Mouse (Mus musculus): ENCODE results near the gene Gm45208. TPM values are rescaled to one million over a fixed set of nuclear protein-coding genes. Genes with fewer than 3 reads are reported as not detected.
A peak's percentile ranks its signal among the peaks of the same experiment; 100 is the strongest.

Gm45208 gene
- polyA plus RNA-seq, 1 experiment from 2014 or later = 0.44 TPM

DNA sequence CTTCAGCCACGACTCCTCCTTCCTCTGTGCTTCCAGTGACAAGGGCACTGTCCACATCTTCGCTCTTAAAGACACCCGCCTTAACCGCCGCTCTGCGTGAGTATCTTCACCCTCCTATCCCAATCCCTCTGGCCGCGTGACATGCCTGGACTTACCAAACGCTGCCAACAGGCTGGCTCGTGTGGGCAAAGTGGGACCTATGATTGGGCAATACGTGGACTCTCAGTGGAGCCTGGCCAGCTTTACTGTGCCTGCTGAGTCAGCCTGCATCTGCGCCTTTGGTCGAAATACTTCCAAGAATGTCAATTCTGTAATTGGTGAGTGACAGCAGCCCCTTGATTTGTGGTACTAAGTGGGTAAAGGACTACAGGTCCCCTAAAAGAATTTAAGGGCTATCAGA, 5.1 kb downstream of the Gm45208 start:
- no peak overlapping the region for H3K4me3 ChIP-seq (replicated peaks)
- 89% methylated on average over 13 of the region's 13 CpGs for WGBS
- H3K4me2 ChIP-seq (replicated peaks) = no peak overlapping the region
- H3K9ac ChIP-seq = no peak overlapping the region
- no peak for ATAC-seq (ENCODE audit: insufficient number of reproducible peaks, low FRiP score, low TSS enrichment, low read depth)
- 0 out of 2 replicates have a peak, but pooled peaks cover 4% of the 10 kb centered on the region for H3K4me1 ChIP-seq
- H3K27me3 ChIP-seq = no peaks in the 10 kb centered on the region
- no peaks in the 10 kb centered on the region for H3K9me3 ChIP-seq (replicated peaks)
- 0 out of 2 replicates have a peak, but pooled peaks cover 9% of the 10 kb centered on the region for H3K36me3 ChIP-seq
- no peak overlapping the region for H3K27ac ChIP-seq (replicated peaks)

DNA sequence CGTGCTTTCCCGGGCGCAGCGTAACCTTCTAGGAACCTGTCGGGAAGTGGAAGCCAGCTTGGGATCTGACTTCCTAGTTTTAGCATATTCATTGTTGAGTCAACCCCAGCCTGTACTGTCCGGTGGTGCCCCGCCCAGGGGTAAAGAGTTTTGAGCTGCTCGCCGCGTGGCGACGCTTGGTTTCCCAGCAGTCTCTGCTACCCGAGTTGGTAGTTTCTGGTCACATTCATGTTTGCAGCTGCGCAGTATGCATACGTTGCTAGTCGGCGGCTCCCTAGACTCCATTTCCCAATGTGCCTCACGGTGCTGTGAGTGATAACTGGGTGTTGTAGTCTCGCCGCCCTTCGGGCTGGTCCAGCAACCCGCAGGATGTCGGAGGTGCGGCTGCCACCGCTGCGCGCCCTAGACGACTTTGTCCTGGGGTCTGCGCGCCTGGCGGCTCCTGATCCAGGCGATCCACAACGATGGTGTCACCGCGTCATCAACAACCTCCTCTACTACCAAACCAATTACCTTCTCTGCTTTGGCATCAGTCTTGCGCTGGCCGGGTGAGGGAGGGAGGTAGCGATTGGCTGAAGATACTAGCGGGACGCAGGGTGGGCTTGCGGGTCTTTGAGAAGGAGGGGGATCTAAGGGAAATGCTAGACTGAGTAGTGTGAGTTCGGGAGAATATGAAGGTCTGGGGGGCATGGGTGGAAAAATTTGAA, 6.3 kb downstream of the Gm45208 start, which contains the start of gene Praf2:
Praf2 (plus strand) TSS at position 225 of the 707 bp plus-strand sequence.
- Histone ChIP-seq H3K9ac (0 out of 2 replicates have a peak within 1 kb of the TSS, but pooled peaks have one; percentile 12), H3K27me3 (no peaks in the 10 kb centered on the region), H3K4me1 (0 out of 2 replicates have a peak, but pooled peaks cover 4% of the 10 kb centered on the region), H3K4me3 (replicated peaks) (peak within 1 kb of the TSS; percentile 51), H3K27ac (replicated peaks) (peak within 1 kb of the TSS; percentile 60), H3K9me3 (replicated peaks) (no peaks in the 10 kb centered on the region), H3K4me2 (replicated peaks) (peak within 1 kb of the TSS; percentile 47), H3K36me3 (0 out of 2 replicates have a peak, but pooled peaks cover 9% of the 10 kb centered on the region)
- ATAC-seq (ENCODE audit: insufficient number of reproducible peaks, low FRiP score, low TSS enrichment, low read depth) = peak; percentile 95
- WGBS = 15% methylated on average over 42 of the region's 42 CpGs

DNA sequence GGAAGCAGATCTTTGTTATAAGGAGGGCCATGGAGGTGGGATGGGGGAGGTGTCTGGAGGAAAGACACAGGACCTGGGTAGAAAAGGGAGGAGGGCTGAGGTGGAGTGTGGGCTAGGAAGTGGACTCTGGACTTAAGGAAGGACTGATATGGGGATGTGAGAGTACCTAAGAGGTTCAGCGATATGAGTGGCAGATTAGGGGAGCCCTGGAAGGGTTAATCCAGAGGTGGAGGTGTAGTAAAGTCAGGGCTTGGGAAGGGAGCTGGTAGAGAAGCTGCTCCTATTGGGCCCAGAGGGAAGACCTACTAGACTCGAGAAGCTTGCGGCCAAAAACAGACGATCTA, 6.8 kb downstream of the Gm45208 start:
- 32% methylated on average over 4 of the region's 4 CpGs for WGBS
- 0 out of 2 replicates have a peak, but pooled peaks cover 9% of the 10 kb centered on the region for H3K36me3 ChIP-seq
- peak overlapping the region; percentile 51 for H3K4me3 ChIP-seq (replicated peaks)
- H3K4me1 ChIP-seq = 0 out of 2 replicates have a peak, but pooled peaks cover 4% of the 10 kb centered on the region
- no peak for ATAC-seq (ENCODE audit: insufficient number of reproducible peaks, low FRiP score, low TSS enrichment, low read depth)
- H3K27ac ChIP-seq (replicated peaks) = no peak overlapping the region
- H3K9ac ChIP-seq = 0 out of 2 replicates have a peak overlapping the region, but pooled peaks have one; percentile 12
- H3K4me2 ChIP-seq (replicated peaks) = peak overlapping the region; percentile 47
- no peaks in the 10 kb centered on the region for H3K27me3 ChIP-seq
- H3K9me3 ChIP-seq (replicated peaks) = no peaks in the 10 kb centered on the region

DNA sequence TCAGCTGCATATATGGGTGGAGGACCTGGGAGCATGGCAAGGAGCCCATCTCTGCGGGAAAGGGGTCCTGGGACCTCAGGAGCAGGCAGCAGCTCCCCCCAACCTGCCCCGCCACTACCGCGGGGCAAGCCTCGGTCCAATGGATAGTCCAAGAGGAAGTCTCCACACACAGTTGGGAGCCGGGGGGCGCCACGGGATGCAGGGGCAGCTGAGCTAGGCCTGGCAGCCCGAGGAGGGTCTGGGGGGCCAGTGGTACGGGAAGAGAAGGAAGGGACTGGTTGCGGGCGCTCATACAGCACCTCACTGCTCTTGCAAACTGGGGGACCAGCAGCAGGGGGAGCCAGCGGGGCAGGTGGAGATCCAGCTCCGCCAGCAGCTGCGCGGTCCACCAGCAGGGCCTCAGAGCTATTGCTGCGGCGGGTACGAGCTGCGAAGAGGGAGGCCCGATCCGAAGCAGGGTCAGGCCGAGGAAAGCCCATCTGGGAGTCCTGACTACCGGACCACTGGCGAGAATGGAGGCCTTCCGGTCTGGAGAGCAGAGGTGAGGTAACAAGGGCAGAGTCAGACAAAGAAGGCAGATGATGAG, 11.6 kb downstream of the Gm45208 start:
- no peaks in the 10 kb centered on the region for H3K27me3 ChIP-seq
- H3K9me3 ChIP-seq (replicated peaks) = no peaks in the 10 kb centered on the region
- no peak for ATAC-seq (ENCODE audit: insufficient number of reproducible peaks, low FRiP score, low TSS enrichment, low read depth)
- H3K9ac ChIP-seq = no peak overlapping the region
- no peak overlapping the region for H3K27ac ChIP-seq (replicated peaks)
- H3K4me3 ChIP-seq (replicated peaks) = no peak overlapping the region
- no peak overlapping the region for H3K4me2 ChIP-seq (replicated peaks)
- H3K36me3 ChIP-seq = 0 out of 2 replicates have a peak, but pooled peaks cover 3% of the 10 kb centered on the region
- H3K4me1 ChIP-seq = 0 out of 2 replicates have a peak, but pooled peaks cover 4% of the 10 kb centered on the region
- 32% methylated on average over 26 of the region's 26 CpGs for WGBS

DNA sequence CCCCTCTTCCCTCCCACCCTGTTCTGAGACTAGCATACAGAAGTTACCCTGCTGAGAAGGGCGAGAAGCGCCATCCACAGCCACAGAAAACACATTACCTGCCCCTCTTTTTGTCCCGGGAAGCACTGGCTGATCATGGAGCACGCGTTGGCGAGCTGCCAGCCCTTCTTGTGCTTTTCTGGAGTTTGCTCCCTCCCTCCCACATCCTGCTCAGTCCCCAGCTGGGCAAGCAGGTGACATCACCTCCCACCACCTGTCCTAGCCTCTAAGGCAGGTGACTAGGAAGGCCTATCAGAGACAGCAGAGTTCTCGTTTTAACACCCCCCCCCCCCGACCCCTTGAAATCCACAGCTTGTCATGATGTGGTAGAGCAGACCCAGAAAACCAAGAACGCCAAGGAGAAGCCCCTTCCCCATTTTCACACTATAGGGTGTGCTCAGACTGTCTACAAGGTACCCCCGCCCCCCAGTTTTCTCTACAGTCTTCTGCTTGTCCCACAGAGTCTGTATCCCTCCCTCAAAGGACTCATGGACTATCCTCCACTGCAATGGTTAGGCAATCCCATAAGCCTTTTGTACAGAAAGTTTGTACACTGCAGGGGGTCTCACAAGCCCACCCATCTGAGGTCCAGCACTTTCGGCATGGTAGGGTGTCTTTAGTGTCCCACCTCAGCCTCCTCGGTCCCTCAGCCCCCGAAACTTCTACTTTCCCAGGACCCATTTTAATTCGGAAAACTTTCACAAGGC, 17.5 kb downstream of the Gm45208 start:
- Histone ChIP-seq H3K36me3 (0 out of 2 replicates have a peak, but pooled peaks cover 3% of the 10 kb centered on the region), H3K4me2 (replicated peaks) (no peak overlapping the region), H3K27ac (replicated peaks) (peak overlapping the region; percentile 71; the same call in 1 of the 2 replicates), H3K9ac (no peak overlapping the region), H3K27me3 (no peaks in the 10 kb centered on the region), H3K9me3 (replicated peaks) (no peaks in the 10 kb centered on the region), H3K4me1 (no peaks in the 10 kb centered on the region), H3K4me3 (replicated peaks) (no peak overlapping the region)
- WGBS = 57% methylated on average over 14 of the region's 14 CpGs
- ATAC-seq (ENCODE audit: insufficient number of reproducible peaks, low FRiP score, low TSS enrichment, low read depth) = 0 out of 2 replicates have a peak, but pooled peaks have one; percentile 56

DNA sequence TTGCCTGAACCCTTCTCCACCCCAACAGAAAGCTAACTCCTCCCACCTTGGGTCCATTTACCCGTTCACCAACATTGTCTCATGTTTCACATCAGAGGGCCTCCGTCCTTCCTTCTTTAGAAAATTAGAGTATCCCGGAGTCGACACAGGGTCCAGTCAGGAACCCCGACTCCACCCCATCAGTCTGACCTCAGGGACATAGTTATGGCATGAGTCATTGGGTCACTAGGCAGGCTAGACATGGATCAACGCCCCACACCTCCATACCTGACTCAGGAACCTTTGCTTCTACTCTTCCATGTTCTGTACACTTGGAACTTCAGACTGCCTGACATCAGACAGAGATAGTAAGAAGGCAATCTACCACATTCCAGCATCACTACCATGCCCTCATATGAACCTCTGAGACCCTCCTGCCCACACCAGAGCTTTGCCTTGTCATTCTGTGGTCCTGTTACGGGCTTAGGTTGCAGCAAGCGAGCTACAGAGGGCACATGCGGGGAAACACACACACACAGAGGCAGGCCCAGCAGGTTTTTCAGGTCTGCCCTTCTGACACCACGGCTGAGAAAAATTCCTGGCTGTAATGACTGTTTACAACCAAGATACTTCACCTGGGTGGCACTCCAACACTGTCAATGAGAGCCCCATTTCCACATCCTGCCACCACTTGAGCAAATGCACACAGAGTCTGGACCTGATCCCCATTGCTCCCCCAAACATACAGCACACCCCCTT, 18.2 kb downstream of the Gm45208 start:
- peak overlapping the region; percentile 71 for H3K27ac ChIP-seq (replicated peaks)
- H3K36me3 ChIP-seq = 0 out of 2 replicates have a peak, but pooled peaks cover 3% of the 10 kb centered on the region
- no peak for ATAC-seq (ENCODE audit: insufficient number of reproducible peaks, low FRiP score, low TSS enrichment, low read depth)
- WGBS = 50% methylated on average over 10 of the region's 10 CpGs
- no peak overlapping the region for H3K4me2 ChIP-seq (replicated peaks)
- no peaks in the 10 kb centered on the region for H3K9me3 ChIP-seq (replicated peaks)
- H3K9ac ChIP-seq = no peak overlapping the region
- no peaks in the 10 kb centered on the region for H3K4me1 ChIP-seq
- no peak overlapping the region for H3K4me3 ChIP-seq (replicated peaks)
- no peaks in the 10 kb centered on the region for H3K27me3 ChIP-seq

DNA sequence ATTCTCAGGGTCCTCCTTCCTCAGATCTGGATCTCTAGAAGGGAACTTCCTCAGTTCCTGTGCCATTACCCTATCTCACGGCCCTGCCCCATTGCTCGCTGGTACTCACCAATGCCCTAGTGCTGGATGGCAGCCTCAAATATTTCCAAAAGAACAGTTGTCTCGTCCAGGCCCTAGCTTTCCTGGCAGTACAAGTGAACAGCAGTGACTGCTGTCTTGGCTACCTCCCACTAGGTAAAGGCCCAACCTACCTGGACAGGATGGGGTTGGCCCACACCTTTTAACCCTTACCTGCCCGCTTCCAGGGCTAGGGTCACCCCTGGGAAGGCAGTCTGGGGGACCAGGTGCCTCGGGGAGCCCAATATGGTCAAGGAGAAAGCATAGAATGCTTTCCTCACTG, 19.1 kb downstream of the Gm45208 start:
- Histone ChIP-seq H3K27ac (replicated peaks) (0 out of 2 replicates have a peak overlapping the region, but pooled peaks have one; percentile 48), H3K4me3 (replicated peaks) (0 out of 2 replicates have a peak overlapping the region, but pooled peaks have one; percentile 3), H3K27me3 (no peaks in the 10 kb centered on the region), H3K9ac (no peak overlapping the region), H3K9me3 (replicated peaks) (no peaks in the 10 kb centered on the region), H3K36me3 (0 out of 2 replicates have a peak, but pooled peaks cover 1% of the 10 kb centered on the region), H3K4me1 (no peaks in the 10 kb centered on the region), H3K4me2 (replicated peaks) (no peak overlapping the region)
- WGBS = 48% methylated on average over 5 of the region's 5 CpGs
- ATAC-seq (ENCODE audit: insufficient number of reproducible peaks, low FRiP score, low TSS enrichment, low read depth) = no peak

DNA sequence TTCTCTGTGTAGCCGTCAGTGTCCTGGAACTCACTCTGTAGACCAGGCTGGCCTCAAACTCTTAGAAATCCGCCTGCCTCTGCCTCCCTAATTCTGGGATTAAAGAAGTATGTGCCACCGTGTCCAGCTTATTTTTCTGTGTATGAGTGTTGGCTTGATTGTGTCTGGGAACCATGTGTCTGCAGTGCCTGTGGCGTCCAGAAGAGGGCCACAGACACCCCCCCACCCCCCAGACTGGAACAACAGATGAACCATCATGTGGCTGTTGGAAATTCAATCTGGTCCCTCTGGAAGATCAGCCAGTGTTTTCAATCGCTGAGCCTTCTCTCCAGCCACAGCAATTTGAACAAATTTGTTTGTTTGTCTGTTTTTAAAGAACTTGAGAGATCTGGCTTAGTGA, 21.4 kb downstream of the Gm45208 start:
- no peaks in the 10 kb centered on the region for H3K27me3 ChIP-seq
- H3K4me1 ChIP-seq = no peaks in the 10 kb centered on the region
- no peak for ATAC-seq (ENCODE audit: insufficient number of reproducible peaks, low FRiP score, low TSS enrichment, low read depth)
- H3K36me3 ChIP-seq = no peaks in the 10 kb centered on the region
- H3K9ac ChIP-seq = no peak overlapping the region
- H3K27ac ChIP-seq (replicated peaks) = no peak overlapping the region
- H3K4me2 ChIP-seq (replicated peaks) = no peak overlapping the region
- H3K4me3 ChIP-seq (replicated peaks) = no peak overlapping the region
- 53% methylated on average over 5 of the region's 5 CpGs for WGBS
- no peaks in the 10 kb centered on the region for H3K9me3 ChIP-seq (replicated peaks)

DNA sequence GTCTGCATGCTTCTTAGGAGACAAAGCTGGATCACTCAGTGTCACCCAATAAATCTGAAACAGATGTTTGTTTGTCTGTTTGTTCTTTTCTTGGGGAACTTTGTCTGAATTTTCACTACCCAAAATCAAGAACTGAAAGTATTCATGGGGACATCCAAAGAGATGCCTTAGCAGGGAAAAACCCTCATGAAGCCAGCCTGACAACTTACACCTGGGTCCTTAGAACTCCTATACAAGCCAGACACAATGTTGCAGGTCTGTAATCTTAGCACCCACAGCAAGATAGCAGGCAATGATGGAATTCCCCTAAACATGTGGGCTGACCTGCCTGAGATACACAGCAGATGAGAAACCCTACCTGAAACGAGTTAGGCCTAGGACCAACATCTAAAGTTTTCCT, 22.9 kb downstream of the Gm45208 start:
- no peak overlapping the region for H3K4me3 ChIP-seq (replicated peaks)
- H3K4me2 ChIP-seq (replicated peaks) = no peak overlapping the region
- no peak for ATAC-seq (ENCODE audit: insufficient number of reproducible peaks, low FRiP score, low TSS enrichment, low read depth)
- H3K4me1 ChIP-seq = no peaks in the 10 kb centered on the region
- H3K36me3 ChIP-seq = no peaks in the 10 kb centered on the region
- H3K9me3 ChIP-seq (replicated peaks) = no peaks in the 10 kb centered on the region
- no peaks in the 10 kb centered on the region for H3K27me3 ChIP-seq
- no peak overlapping the region for H3K9ac ChIP-seq
- 57% methylated on average over 1 of the region's 1 CpGs for WGBS
- no peak overlapping the region for H3K27ac ChIP-seq (replicated peaks)

DNA sequence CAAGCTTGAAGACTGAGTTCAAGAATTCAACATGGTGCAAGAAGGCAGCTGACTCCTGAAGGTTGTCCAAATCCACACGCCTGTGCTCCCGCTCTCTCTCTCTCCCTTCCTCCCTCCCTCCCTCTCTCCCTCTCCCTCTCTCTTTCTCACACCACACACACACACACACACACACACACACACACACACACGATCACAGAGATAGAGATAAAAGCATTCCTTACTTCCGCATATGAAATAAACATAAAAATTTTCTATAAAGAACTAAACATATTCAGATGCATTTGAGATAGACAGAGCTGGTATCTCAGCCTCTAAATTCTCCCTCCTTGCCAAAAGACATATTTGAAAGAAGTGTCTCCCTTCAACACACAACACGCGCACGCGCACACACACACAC, 23.4 kb downstream of the Gm45208 start:
- no peaks in the 10 kb centered on the region for H3K4me1 ChIP-seq
- no peak for ATAC-seq (ENCODE audit: insufficient number of reproducible peaks, low FRiP score, low TSS enrichment, low read depth)
- no peaks in the 10 kb centered on the region for H3K36me3 ChIP-seq
- H3K27ac ChIP-seq (replicated peaks) = no peak overlapping the region
- H3K27me3 ChIP-seq = no peaks in the 10 kb centered on the region
- no peak overlapping the region for H3K4me3 ChIP-seq (replicated peaks)
- WGBS = 85% methylated on average over 8 of the region's 8 CpGs
- H3K9ac ChIP-seq = no peak overlapping the region
- H3K4me2 ChIP-seq (replicated peaks) = no peak overlapping the region
- H3K9me3 ChIP-seq (replicated peaks) = no peaks in the 10 kb centered on the region

Measured in embryonic facial prominence, embryonic 15.5 days (tissue).